Mouse (Mus musculus): ENCODE data around the gene Zfp296. TPM values are rescaled to one million over a fixed set of nuclear protein-coding genes. Genes with fewer than 3 reads are reported as not detected.
A peak's percentile ranks its signal among the peaks of the same experiment; 100 is the strongest.

Gene Zfp296
- polyA plus RNA-seq, 1 experiment from 2014 or later = 0.23 TPM

- ATAC-seq = no peak
- POLR2A ChIA-PET = no interaction called here
Observed at GRCm38 (mm10) chr7:19622241-19622640, 45.2 kb downstream of the Zfp296 start.

GRCm38 (mm10) chr7:19623433-19623832 is 46.3 kb downstream of the Zfp296 start:
- POLR2A ChIA-PET = no interaction called here
- no peaks in the 10 kb centered on the region for H3K27me3 ChIP-seq
- in situ Hi-C loops (cut with MboI; ENCODE audit: low pct_unique_long_range_greater_than_20kb) = no loop called here
- DNase-seq (ENCODE audit: low read depth, low spot score) (no peak), ATAC-seq (no peak)
- TF ChIP-seq CTCF (IDR thresholded peaks at IDR 0.05) = no peak
- CTCF ChIA-PET = interaction anchor here (0.9 to 2.1 kb wide), 2 partner anchors 11 to 35 kb away, joined by 4 to 7 read pairs; no protein-coding TSS in a partner anchor

More at GRCm38 (mm10) chr7:19622241-19622640, 45.2 kb downstream of the Zfp296 start:
- in situ Hi-C loops (cut with MboI; ENCODE audit: low pct_unique_long_range_greater_than_20kb) = no loop called here
- DNase-seq (ENCODE audit: low read depth, low spot score) = no peak
- TF ChIP-seq CTCF (IDR thresholded peaks at IDR 0.05) = no peak
- H3K27me3 ChIP-seq = no peaks in the 10 kb centered on the region
- CTCF ChIA-PET = interaction anchor here (1.3 kb wide), 1 partner anchor 217 kb away, joined by 3 read pairs; no protein-coding TSS in a partner anchor

DNA sequence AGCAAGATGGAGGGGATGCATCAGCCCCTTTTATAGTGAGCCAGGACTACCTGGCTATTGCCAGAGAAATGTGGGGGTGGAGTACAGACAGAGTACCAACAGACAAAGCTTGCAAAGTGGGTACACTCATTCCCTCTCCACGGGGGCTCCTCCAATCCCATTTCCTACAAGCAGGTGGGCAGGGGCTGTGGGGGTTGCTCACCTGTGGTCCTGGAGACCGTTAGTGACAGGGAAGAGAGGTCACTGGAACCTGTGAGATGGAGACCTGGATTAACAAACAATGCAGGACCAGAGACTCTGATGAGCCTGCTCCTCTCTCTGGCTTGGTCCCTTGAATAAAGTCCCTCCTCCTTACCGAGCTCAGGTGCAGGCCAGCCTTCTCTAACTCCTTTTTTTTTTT is 50.6 kb downstream of the Zfp296 start:
- TF ChIP-seq CTCF (IDR thresholded peaks at IDR 0.05) = no peak
- no peak for DNase-seq (ENCODE audit: low read depth, low spot score)
- in situ Hi-C loops (cut with MboI; ENCODE audit: low pct_unique_long_range_greater_than_20kb) = no loop called here
- CTCF ChIA-PET = no interaction called here
- H3K27me3 ChIP-seq = no peaks in the 10 kb centered on the region
- POLR2A ChIA-PET = no interaction called here
- no peak for ATAC-seq

- POLR2A ChIA-PET = no interaction called here
- no peak for ATAC-seq
- in situ Hi-C loops (cut with MboI; ENCODE audit: low pct_unique_long_range_greater_than_20kb) = no loop called here
Observed at GRCm38 (mm10) chr7:19628192-19628535, 51.1 kb downstream of the Zfp296 start.

DNA sequence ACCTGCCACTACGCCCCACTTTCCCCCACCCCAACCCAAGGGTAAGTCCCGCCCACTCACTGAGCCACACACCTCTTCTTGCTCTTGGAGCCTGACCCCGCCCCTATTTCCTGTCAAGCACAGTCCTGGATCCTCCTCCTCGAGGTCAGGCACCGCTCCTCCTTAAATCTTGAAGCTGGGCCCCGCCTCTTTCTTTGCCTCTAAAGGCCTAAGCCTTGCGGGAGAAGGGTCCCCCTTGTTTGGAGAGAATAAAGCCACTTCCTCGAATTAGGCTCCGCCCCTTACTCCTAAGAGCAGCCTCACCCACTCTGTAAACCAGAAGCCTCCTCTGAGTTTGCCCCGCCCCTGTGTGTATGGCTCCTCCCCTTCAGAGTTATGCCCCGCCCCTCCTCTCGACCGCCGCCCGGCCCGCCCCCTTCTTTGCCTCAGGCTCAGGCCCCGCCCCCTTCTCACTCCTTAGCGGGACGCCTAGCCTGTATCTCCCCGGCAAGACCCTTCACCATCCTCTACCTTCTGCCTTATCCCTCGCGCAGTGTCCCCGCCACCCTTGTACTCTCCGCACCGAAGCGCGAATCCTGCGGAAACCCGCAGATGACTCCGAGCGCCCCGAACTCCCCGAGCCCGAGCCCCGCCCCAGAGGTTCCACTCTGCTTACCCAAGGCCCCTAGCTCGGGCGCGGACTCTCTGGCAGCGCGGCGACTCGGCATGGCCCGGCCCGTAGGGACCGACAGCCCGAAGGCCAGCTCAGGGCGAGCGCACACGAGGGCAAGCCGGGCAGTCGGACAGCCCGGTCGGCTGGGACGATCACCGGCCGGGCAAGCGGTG is 51.7 kb downstream of the Zfp296 start:
- CTCF ChIA-PET = no interaction called here

More at GRCm38 (mm10) chr7:19628192-19628535, 51.1 kb downstream of the Zfp296 start:
- no peaks in the 10 kb centered on the region for H3K27me3 ChIP-seq
- no peak for DNase-seq (ENCODE audit: low read depth, low spot score)
- CTCF ChIA-PET = no interaction called here
- no peak for TF ChIP-seq CTCF (IDR thresholded peaks at IDR 0.05)

GRCm38 (mm10) chr7:19629361-19629734 is 52.3 kb downstream of the Zfp296 start, which contains the start of gene Relb:
TSS of gene Relb (minus strand) at chr7:19629438.
- in situ Hi-C loops (cut with MboI; ENCODE audit: low pct_unique_long_range_greater_than_20kb) = no loop called here
- ChIA-PET CTCF (no interaction called here), POLR2A (interaction anchor here (1.0 to 1.3 kb wide), 3 partner anchors 13 to 35 kb away, joined by 3 read pairs; partner anchors contain the start of gene Clptm1)
- H3K27me3 ChIP-seq = no peaks in the 10 kb centered on the region
- ATAC-seq = peak; percentile 45
- DNase-seq (ENCODE audit: low read depth, low spot score) = peak; percentile 53
- TF ChIP-seq CTCF (IDR thresholded peaks at IDR 0.05) = no peak

More for the DNA sequence above, 51.7 kb downstream of the Zfp296 start:
- no peak for TF ChIP-seq CTCF (IDR thresholded peaks at IDR 0.05)
- ATAC-seq = peak; percentile 91
- H3K27me3 ChIP-seq = no peaks in the 10 kb centered on the region
- DNase-seq (ENCODE audit: low read depth, low spot score) = peak; percentile 96
- in situ Hi-C loops (cut with MboI; ENCODE audit: low pct_unique_long_range_greater_than_20kb) = no loop called here
- POLR2A ChIA-PET = interaction anchor here (1.3 kb wide), 2 partner anchors 13 to 35 kb away, joined by 3 read pairs; partner anchors contain the start of gene Clptm1

Other genes with a start within 250 kb of the Zfp296 start
- 40.9 TPM for gene Ercc1, start 232.5 kb upstream of the Zfp296 start, polyA plus RNA-seq (2021)
- 16.6 TPM for gene Cd3eap, start 217.8 kb upstream of the Zfp296 start, polyA plus RNA-seq (2021)
- 11.9 TPM for gene Ppp1r13l, start 217.5 kb upstream of the Zfp296 start, polyA plus RNA-seq (2021)
- gene Ercc2, start 195.3 kb upstream of the Zfp296 start, polyA plus RNA-seq (2021) = 26.2 TPM
- 44.0 TPM for gene Klc3, start 173.2 kb upstream of the Zfp296 start, polyA plus RNA-seq (2021)
- not detected for gene Ckm, start 172.5 kb upstream of the Zfp296 start, polyA plus RNA-seq (2021)
- 34.8 TPM for gene Mark4, start 118.5 kb upstream of the Zfp296 start, polyA plus RNA-seq (2021)
- gene Exoc3l2, start 114.0 kb upstream of the Zfp296 start, polyA plus RNA-seq (2021) = not detected
- gene Bloc1s3, start 68.9 kb upstream of the Zfp296 start, polyA plus RNA-seq (2021) = 9.8 TPM
- gene Trappc6a, start 68.9 kb upstream of the Zfp296 start, polyA plus RNA-seq (2021) = 36.5 TPM
- gene Nkpd1, start 59.4 kb upstream of the Zfp296 start, polyA plus RNA-seq (2021) = 0.15 TPM
- 65.5 TPM for gene Ppp1r37, start 14.2 kb upstream of the Zfp296 start, polyA plus RNA-seq (2021)
- gene Gemin7, start 308 bp downstream of the Zfp296 start, polyA plus RNA-seq (2021) = 89.6 TPM
- gene Clasrp, start 27.2 kb downstream of the Zfp296 start, polyA plus RNA-seq (2021) = 50.7 TPM
- 24.5 TPM for gene Relb, start 52.2 kb downstream of the Zfp296 start, polyA plus RNA-seq (2021)
- 154 TPM for gene Clptm1, start 87.7 kb downstream of the Zfp296 start, polyA plus RNA-seq (2021)
- not detected for gene Apoc2, start 100.7 kb downstream of the Zfp296 start, polyA plus RNA-seq (2021)
- not detected for gene Gm44805, start 104.1 kb downstream of the Zfp296 start, polyA plus RNA-seq (2021)
- 0.09 TPM for gene Apoc4, start 104.2 kb downstream of the Zfp296 start, polyA plus RNA-seq (2021)
- 1.6 TPM for gene Apoc1, start 115.4 kb downstream of the Zfp296 start, polyA plus RNA-seq (2021)
- 6.0 TPM for gene Apoe, start 121.9 kb downstream of the Zfp296 start, polyA plus RNA-seq (2021)
- gene Tomm40, start 138.2 kb downstream of the Zfp296 start, polyA plus RNA-seq (2021) = 142 TPM
- gene Nectin2, start 173.2 kb downstream of the Zfp296 start, polyA plus RNA-seq (2021) = 168 TPM
- gene Bcam, start 193.7 kb downstream of the Zfp296 start, polyA plus RNA-seq (2021) = 70.3 TPM
- 0.15 TPM for gene Cblc, start 219.5 kb downstream of the Zfp296 start, polyA plus RNA-seq (2021)
- gene Bcl3, start 245.5 kb downstream of the Zfp296 start, polyA plus RNA-seq (2021) = 70.5 TPM